Mouse (Mus musculus): ENCODE results near the gene Arhgdig.

Gene Arhgdig

GRCm38 (mm10) chr17:26207686-26208085 is at the start of gene Arhgdig:
TSS of gene Arhgdig (minus strand) at chr17:26207786.
- DNase-seq (ENCODE audit: low read depth, low spot score), result no peak

GRCm38 (mm10) chr17:26255313-26255712 is 47.7 kb upstream of the Arhgdig start:
- no peak for DNase-seq (ENCODE audit: low read depth, low spot score)

DNA sequence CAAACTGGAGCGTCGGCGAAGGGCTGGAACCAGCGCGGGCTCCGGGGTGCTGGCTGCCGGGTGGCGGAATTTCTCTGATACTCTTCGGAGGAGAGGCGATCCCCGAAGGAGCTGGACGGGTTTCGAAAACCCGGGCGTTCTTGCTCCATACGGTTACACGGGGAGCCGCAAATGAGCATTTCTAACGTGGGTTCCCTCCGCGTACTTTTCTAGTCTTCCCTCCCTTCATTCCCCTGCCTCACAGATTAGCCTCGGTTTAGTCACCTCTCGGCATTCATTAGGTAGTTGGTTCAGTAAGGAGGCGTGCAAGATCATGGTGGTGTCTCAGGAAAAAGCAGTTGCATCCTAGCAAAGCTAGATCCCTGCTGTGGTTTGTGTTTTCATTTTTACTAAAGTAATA is 45.8 kb upstream of the Arhgdig start:
- DNase-seq (ENCODE audit: low read depth, low spot score), result peak; percentile 40

GRCm38 (mm10) chr17:26252539-26253251 is 45.1 kb upstream of the Arhgdig start, which contains the start of gene Luc7l:
TSS of gene Luc7l (plus strand) at chr17:26252896.
- peak; percentile 96 for DNase-seq (ENCODE audit: low read depth, low spot score)

GRCm38 (mm10) chr17:26251886-26252538 is 44.4 kb upstream of the Arhgdig start:
- peak; percentile 65 for DNase-seq (ENCODE audit: low read depth, low spot score)

DNA sequence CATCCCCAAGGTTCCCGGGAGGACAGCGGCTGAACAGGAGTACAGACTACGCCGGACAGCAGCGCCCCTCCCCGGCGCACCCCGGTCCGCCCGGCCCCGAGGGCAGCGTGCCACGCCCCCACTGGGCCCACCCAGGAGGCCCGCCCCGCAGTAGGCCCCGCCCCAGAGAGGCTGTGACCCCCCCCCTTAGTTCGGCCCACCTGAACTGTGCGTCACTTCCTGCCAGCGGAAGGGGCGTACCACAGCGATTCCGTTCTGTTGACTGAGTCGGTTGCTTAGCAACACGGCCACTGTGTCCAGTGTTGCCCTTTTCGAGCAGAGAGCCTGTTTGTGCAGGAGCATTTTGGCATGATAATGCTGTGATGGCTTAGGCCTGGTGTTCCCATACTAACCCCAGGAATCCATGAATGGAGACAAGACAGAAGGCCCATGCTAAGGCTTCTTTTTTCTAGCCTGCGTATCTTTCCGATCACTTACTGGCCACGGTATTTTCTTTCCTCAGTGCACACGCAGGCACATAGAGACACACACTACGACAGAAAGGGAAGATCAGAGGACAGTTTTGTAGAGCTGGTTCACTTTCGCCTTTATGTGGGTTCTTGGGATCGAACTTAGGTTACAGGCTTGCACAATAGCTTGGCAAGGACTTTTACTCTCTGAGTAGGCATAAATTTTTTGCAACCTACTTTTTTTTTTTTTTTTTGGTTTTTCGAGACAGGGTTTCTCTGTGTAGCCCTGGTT is 36.7 kb upstream of the Arhgdig start, which contains the start of gene Fam234a:
Gene Fam234a (minus strand): TSS at position 142 of the 741 bp plus-strand sequence.
- peak; percentile 97 for DNase-seq (ENCODE audit: low read depth, low spot score)

- DNase-seq (ENCODE audit: low read depth, low spot score), result peak; percentile 86
Measured at GRCm38 (mm10) chr17:26243471-26244100, 36.0 kb upstream of the Arhgdig start.

GRCm38 (mm10) chr17:26240990-26241389 is 33.4 kb upstream of the Arhgdig start:
- DNase-seq (ENCODE audit: low read depth, low spot score), result peak; percentile 88

DNA sequence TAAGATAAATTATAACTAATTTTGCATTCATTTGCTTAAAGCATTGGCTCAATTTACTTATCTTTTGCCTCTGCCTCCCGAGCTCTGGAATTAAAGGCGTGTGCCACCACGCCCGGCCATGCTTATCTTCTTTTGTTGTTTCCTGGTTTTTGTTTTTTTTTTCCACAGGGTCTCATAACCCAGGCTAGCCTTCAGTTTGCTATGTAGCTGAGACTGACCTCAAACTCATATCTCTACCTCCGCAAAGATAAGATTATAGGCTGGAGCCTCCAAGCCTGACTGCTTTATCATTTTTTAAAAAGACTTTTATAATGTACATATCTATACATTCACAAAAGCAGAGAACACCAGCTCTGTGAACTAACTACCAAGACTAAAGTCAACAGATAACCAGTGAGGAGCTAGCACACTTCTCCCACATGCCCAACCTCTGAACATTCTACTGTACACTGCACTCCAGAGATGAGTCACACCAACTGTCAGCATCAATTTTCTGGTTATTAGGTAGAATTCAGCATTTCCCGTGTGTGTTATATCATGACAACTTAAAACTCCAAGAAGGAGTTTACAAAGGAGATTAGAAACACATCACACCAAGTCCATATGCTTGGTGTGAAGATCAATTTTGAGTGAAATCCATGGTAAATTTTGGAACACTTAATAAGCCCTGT is 32.7 kb upstream of the Arhgdig start:
- peak; percentile 80 for DNase-seq (ENCODE audit: low read depth, low spot score)

DNA sequence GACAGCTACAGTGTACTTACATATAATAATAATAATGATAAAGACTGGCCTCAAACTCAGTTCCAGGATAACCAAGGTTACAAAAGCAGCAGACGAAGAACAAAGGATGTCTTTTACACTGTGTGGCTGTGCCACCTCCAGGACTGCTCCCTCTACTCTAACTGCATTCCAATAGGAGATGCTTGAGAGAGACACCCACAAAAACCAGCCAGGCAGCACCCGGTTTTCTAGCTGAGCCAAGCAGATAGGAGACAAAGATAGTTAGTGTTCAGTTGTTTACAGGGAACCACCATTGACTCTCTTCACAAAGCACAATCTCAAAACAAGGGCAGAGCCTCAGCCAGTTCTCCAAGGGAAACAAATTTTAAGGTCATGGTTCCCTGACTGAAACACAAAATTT is 32.0 kb upstream of the Arhgdig start:
- DNase-seq (ENCODE audit: low read depth, low spot score), result no peak

GRCm38 (mm10) chr17:26237667-26238066 is 30.1 kb upstream of the Arhgdig start:
- no peak for DNase-seq (ENCODE audit: low read depth, low spot score)

DNA sequence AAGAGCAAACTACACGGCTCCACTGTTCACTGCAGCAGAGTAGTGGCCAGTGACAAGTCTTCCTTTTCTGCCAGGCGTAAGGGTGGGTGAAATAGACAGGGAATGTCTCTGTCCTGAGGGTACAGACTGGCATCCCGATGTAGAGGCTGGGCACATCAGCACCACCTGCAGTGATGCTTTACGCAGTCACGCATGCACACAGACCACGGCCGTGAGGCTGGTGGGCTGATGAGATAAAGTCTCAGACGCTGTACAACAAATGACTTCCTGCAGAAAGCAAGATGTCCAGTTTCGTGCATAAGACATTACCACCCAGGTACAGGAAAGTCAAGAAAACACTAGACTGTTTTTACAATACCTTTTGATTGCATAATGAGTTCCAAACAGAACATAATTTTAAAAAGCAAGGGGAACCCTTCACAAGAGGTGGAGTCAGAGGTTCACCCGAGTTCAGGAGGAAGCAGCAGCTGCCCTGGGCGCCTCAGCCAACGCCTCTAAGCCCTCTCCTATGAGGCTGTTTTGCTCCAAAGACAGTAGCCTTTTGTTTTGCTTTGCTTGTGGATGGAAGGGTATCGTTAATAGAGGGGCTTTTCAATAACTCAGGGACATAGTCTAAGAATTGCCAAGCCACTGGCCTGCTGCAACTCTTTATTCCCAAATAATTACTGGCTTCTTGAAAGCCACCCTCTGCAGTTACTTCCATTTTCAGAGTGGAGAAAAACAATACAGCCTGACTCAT is 27.7 kb upstream of the Arhgdig start:
- DNase-seq (ENCODE audit: low read depth, low spot score), result no peak

- no peak for DNase-seq (ENCODE audit: low read depth, low spot score)
Measured at GRCm38 (mm10) chr17:26234386-26234785, 26.8 kb upstream of the Arhgdig start.

- DNase-seq (ENCODE audit: low read depth, low spot score), result peak; percentile 29
Measured at GRCm38 (mm10) chr17:26232863-26233262, 25.3 kb upstream of the Arhgdig start.

DNA sequence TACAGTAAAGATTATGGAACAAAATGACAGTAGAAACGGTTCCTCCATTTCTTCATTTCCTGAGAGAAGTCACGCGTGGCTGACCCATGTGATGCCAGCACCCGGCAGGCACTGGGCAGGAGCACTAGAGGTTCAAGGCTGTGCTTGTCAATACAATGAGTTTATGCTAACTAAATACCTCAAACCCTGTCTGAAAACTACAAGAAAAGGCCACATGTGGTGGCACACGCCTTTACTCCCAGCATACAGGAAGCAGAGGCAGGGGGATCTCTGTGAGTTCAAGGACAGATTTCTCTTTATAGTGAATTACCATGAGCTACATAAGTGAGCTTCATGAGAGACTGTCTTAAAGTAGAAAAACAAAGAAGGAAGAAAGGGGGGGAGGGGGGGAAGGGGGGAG is 23.6 kb upstream of the Arhgdig start:
- no peak for DNase-seq (ENCODE audit: low read depth, low spot score)

GRCm38 (mm10) chr17:26229776-26230175 is 22.2 kb upstream of the Arhgdig start:
- no peak for DNase-seq (ENCODE audit: low read depth, low spot score)

GRCm38 (mm10) chr17:26225150-26225549 is 17.6 kb upstream of the Arhgdig start:
- DNase-seq (ENCODE audit: low read depth, low spot score), result no peak

- DNase-seq (ENCODE audit: low read depth, low spot score), result no peak
Measured at GRCm38 (mm10) chr17:26221508-26221907, 13.9 kb upstream of the Arhgdig start.

DNA sequence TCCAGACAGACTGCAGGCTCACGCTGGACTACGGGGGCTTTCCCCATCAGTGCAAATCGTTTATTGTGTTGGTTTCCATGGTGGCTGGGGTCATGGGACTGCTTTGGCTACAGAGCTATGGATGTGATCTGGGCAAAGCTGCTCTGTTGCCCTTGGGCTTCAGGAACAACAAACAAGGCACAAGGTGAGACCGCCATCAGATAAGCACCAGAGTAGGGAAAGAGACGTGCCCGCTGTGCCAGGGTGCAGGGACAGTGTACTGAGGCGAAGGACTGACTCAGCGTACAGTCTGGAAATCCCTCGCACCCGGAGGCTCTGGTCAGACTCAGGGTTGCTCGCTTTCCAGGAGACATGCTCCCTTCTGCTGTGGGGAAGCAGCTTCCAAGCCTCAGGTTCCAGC is 5.1 kb upstream of the Arhgdig start:
- no peak for DNase-seq (ENCODE audit: low read depth, low spot score)

DNA sequence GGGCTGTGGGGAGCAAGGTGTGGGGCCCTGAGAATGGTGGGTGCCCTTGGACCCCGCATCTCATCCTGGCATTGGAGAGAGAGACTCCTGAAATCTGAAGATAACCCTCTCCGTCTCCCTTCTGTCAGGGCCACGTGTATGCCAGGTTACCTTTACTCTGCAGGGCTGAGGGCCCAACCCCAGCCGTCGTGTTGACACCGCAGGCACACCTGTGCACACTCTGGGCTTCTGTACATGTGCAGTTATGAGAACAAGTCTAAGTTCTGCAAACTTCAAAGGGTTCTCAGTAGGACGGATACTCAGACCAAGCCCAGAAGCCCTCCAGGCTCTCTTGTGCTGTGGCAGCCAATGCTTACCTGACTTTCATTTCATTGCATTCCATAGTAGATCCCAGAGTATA is 4.7 kb upstream of the Arhgdig start:
- DNase-seq (ENCODE audit: low read depth, low spot score), result no peak

DNA sequence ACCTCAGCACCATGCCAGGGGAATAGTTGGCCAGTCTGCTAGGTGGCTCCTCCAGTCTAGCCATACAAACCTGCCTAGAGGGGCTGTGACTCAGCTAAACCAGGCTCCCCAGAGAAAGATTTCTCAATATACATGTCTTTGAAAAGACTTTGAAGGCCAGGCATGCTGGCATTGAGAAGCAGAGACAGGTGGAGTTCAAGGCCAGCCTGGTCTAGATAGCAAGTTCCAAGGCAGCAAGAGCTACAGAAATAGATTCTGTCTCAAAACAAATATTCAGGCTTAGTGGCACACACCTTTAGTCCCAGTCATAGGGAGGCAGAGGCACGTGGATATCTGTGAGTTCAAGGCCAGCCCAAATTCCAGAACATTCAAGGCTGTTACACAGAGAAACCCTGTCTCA is 1.2 kb downstream of the Arhgdig start:
- DNase-seq (ENCODE audit: low read depth, low spot score), result no peak

Data from 3T3-L1 (cell line).